Mouse (Mus musculus) MEL (cell line): ENCODE data around the gene Tcte2.
"Not testable (repeated sequence)": the region's sequence is repeated elsewhere in the genome, so short reads cannot be mapped to it uniquely, and the experiment has no call there.

ENCODE experiments used
- CHD1 ChIP-seq: IDR thresholded peaks from 2 replicates; pipeline ENCODE4 v1.6.1; 2012; ENCODE audit warnings: low read depth, mild to moderate bottlenecking, inconsistent platforms, low read length, improper control_type of control experiment
- CHD2 ChIP-seq: IDR thresholded peaks from 2 replicates; pipeline ENCODE4 v1.6.1; 2011; ENCODE audit warnings: low read length, improper control_type of control experiment
- CTCF ChIP-seq, 3 experiments: IDR thresholded peaks in 2 of 3; conservative IDR thresholded peaks in 1 of 3; 2 replicates each; pipeline ENCODE4 v1.5.1; 2011 to 2012; ENCODE audit warnings: low read length in 3 of 3, low read depth in 2 of 3, mild to moderate bottlenecking in 2 of 3, improper control_type of control experiment in 1 of 3, inconsistent platforms in 1 of 3, mixed read lengths in 1 of 3, moderate library complexity in 1 of 3; ENCODE audit not compliant: control insufficient read depth in 1 of 3, insufficient read depth in 1 of 3, poor library complexity in 1 of 3, severe bottlenecking in 1 of 3
- HCFC1 ChIP-seq: IDR thresholded peaks from 2 replicates; pipeline ENCODE4 v1.6.1; 2012; ENCODE audit warnings: low read depth, mild to moderate bottlenecking, inconsistent platforms, low read length, improper control_type of control experiment, moderate library complexity
- KAT2A ChIP-seq: conservative IDR thresholded peaks from 2 replicates; pipeline ENCODE4 v1.6.1; 2012; ENCODE audit warnings: low read depth, low read length, improper control_type of control experiment, inconsistent platforms
- MEF2A ChIP-seq: IDR thresholded peaks from 2 replicates; pipeline ENCODE4 v1.6.1; 2014; ENCODE audit warnings: low read depth, mild to moderate bottlenecking, inconsistent platforms, low read length, improper control_type of control experiment; ENCODE audit not compliant: poor library complexity, insufficient replicate concordance, severe bottlenecking; ENCODE audit errors: extremely low read depth
- POLR2A ChIP-seq, 2 experiments: IDR thresholded peaks; 2 replicates each; pipeline ENCODE4 v1.6.1; 2011 to 2012; ENCODE audit warnings: low read length in 2 of 2, mild to moderate bottlenecking in 2 of 2, control low read depth in 1 of 2, improper control_type of control experiment in 1 of 2, low read depth in 1 of 2, moderate library complexity in 1 of 2; ENCODE audit not compliant: control insufficient read depth in 1 of 2, insufficient read depth in 1 of 2, poor library complexity in 1 of 2
- POLR2AphosphoS5 ChIP-seq: IDR thresholded peaks from 2 replicates; pipeline ENCODE4 v1.6.1; 2012; ENCODE audit warnings: low read depth, borderline replicate concordance, mild to moderate bottlenecking, inconsistent platforms, low read length, moderate library complexity, mixed read lengths
- RAD21 ChIP-seq: IDR thresholded peaks from 2 replicates; pipeline ENCODE4 v1.6.1; 2011; ENCODE audit warnings: mild to moderate bottlenecking, low read depth, low read length, improper control_type of control experiment
- SIN3A ChIP-seq: IDR thresholded peaks from 2 replicates; pipeline ENCODE4 v1.6.1; 2012; ENCODE audit warnings: low read length, improper control_type of control experiment, inconsistent platforms
- USF2 ChIP-seq, 2 experiments: IDR thresholded peaks; 2 replicates each; pipeline ENCODE4 v1.6.1; 2011 to 2012; ENCODE audit warnings: improper control_type of control experiment in 2 of 2, low read length in 2 of 2, borderline replicate concordance in 1 of 2, inconsistent platforms in 1 of 2, low read depth in 1 of 2, mild to moderate bottlenecking in 1 of 2; ENCODE audit not compliant: insufficient read depth in 1 of 2
- ZKSCAN1 ChIP-seq: IDR thresholded peaks from 2 replicates; pipeline ENCODE4 v1.6.1; 2012; ENCODE audit warnings: low read depth, mild to moderate bottlenecking, inconsistent platforms, low read length, improper control_type of control experiment, moderate library complexity
- ZMIZ1 ChIP-seq: IDR thresholded peaks from 2 replicates; pipeline ENCODE4 v1.6.1; 2012; ENCODE audit warnings: low read depth, mild to moderate bottlenecking, inconsistent platforms, low read length, improper control_type of control experiment, moderate library complexity
- ZNF384 ChIP-seq: IDR thresholded peaks from 2 replicates; pipeline ENCODE4 v1.6.1; 2012; ENCODE audit warnings: low read depth, mild to moderate bottlenecking, inconsistent platforms, low read length, improper control_type of control experiment

GRCm38 (mm10) chr17:13764911-13765310 is 3.3 kb upstream of the Tcte2 start:
- not testable (repeated sequence) for TF ChIP-seq CHD1; CTCF (IDR thresholded peaks at IDR 0.05 in 2 of 3, conservative IDR thresholded peaks at IDR 0.05 in 1 of 3; ENCODE audit: control insufficient read depth in 1 of 3, insufficient read depth in 1 of 3, low read depth in 2 of 3, low read length in 3 of 3, poor library complexity in 1 of 3, severe bottlenecking in 1 of 3); POLR2A (IDR thresholded peaks at IDR 0.05; ENCODE audit: control insufficient read depth in 1 of 2, insufficient read depth in 1 of 2, low read depth in 1 of 2, low read length in 2 of 2, poor library complexity in 1 of 2); USF2 (IDR thresholded peaks at IDR 0.05; ENCODE audit: borderline replicate concordance in 1 of 2, insufficient read depth in 1 of 2, low read depth in 1 of 2, low read length in 2 of 2); KAT2A; ZKSCAN1; POLR2AphosphoS5; HCFC1; CHD2; ZNF384; SIN3A; MEF2A; ZMIZ1; RAD21
